Mouse (Mus musculus) midbrain, embryonic 11.5 days (tissue): ENCODE measurements at regions not wholly inside any gene's neighbourhood (a gene's known extent, or its start where the extent isn't known, plus 50 kb on each side); places are given as distances from the start of the nearest gene placed in this dataset.
"Not testable (repeated sequence)": the region's sequence is repeated elsewhere in the genome, so short reads cannot be mapped to it uniquely, and the experiment has no call there.

Source experiments
- ATAC-seq: fragments of 200-750 bp; cut with Nextera tagmentation; 2 replicates; pipeline ENCODE4 v1.8.0; 2017; ENCODE audit warnings: moderate TSS enrichment, moderate library complexity; ENCODE audit not compliant: low FRiP score
- DNase-seq: peaks from one replicate; pipeline ENCODE4 v3.0.0; 2015; ENCODE audit warnings: low spot score; ENCODE audit errors: missing footprints
- H3K27ac ChIP-seq: fragments of 300-500 bp; sonication (generic); 2 replicates; pipeline ENCODE4 v1.5.1; 2014; ENCODE audit warnings: low read depth, low read length
- H3K27me3 ChIP-seq: fragments of 300-500 bp; sonication (generic); 2 replicates; pipeline ENCODE4 v1.6.1; 2014; ENCODE audit warnings: mild to moderate bottlenecking, low read length, moderate library complexity, mixed read lengths; ENCODE audit not compliant: control insufficient read depth, insufficient read depth
- H3K36me3 ChIP-seq: fragments of 300-500 bp; sonication (generic); 2 replicates; pipeline ENCODE4 v1.6.1; 2014; ENCODE audit warnings: mild to moderate bottlenecking, low read length, moderate library complexity, mixed read lengths; ENCODE audit not compliant: control insufficient read depth, insufficient read depth
- H3K4me1 ChIP-seq: fragments of 300-500 bp; sonication (generic); 2 replicates; pipeline ENCODE4 v1.6.1; 2014; ENCODE audit warnings: low read length; ENCODE audit not compliant: control insufficient read depth, insufficient read depth
- H3K4me2 ChIP-seq: fragments of 300-500 bp; sonication (generic); 2 replicates; pipeline ENCODE4 v1.6.1; 2014; ENCODE audit warnings: mild to moderate bottlenecking, moderate library complexity
- H3K4me3 ChIP-seq: fragments of 300-500 bp; sonication (generic); 2 replicates; pipeline ENCODE4 v1.5.1; 2014; ENCODE audit warnings: low read depth, low read length
- H3K9ac ChIP-seq: fragments of 300-500 bp; sonication (generic); 2 replicates; pipeline ENCODE4 v1.6.1; 2014; ENCODE audit warnings: low read length
- H3K9me3 ChIP-seq: fragments of 300-500 bp; sonication (generic); 2 replicates; pipeline ENCODE4 v1.6.1; 2016; ENCODE audit warnings: low read length; ENCODE audit not compliant: control insufficient read depth
- WGBS: fragments of 180-500 bp; shearing (Covaris S2); extraction: QIAGEN DNeasy Blood & Tissue Kit; methylation state at CpG from one replicate; pipeline ENCODE4 v1.1.7; 2014; 5-methylcytosine and 5-hydroxymethylcytosine counted together

DNA sequence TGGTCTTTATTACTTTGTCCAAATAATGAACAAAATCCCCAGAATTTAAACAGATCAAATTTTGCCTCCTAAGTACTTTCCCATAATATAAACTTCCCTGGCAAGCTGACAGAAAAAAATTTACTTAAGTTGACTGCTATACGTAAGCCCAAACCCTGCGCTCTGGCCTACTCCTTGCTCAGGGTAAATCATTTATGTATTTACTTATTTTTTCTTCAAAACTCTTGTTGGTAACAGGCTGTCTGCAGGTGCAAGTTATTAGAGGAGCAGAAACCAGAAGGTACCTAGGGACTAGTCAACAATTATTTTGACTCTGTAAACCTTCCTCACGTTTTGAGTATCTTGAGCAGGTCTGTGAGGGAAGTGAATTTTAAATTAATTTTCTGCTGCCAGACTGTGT is 2615.7 kb downstream of the Poteg start:
- ATAC-seq (no peak), DNase-seq (no peak)
- H3K4me1 ChIP-seq: no peaks in the 10 kb centered on the region
- H3K36me3 ChIP-seq: no peaks in the 10 kb centered on the region
- no peak overlapping the region for H3K9ac ChIP-seq
- no peak overlapping the region for H3K27ac ChIP-seq
- H3K4me3 ChIP-seq: no peak overlapping the region
- H3K27me3 ChIP-seq: no peaks in the 10 kb centered on the region
- H3K9me3 ChIP-seq: no peaks in the 10 kb centered on the region
- 95% methylated on average over 3 of the region's 3 CpGs for WGBS
- no peak overlapping the region for H3K4me2 ChIP-seq

GRCm38 (mm10) chr8:30077726-30078125 is 2630.3 kb downstream of the Poteg start:
- no peak overlapping the region for H3K4me3 ChIP-seq
- no peaks in the 10 kb centered on the region for H3K27me3 ChIP-seq
- H3K27ac ChIP-seq: no peak overlapping the region
- no peaks in the 10 kb centered on the region for H3K36me3 ChIP-seq
- no peak overlapping the region for H3K9ac ChIP-seq
- no peaks in the 10 kb centered on the region for H3K9me3 ChIP-seq
- ATAC-seq (no peak), DNase-seq (no peak)
- no peaks in the 10 kb centered on the region for H3K4me1 ChIP-seq
- no peak overlapping the region for H3K4me2 ChIP-seq

- Histone ChIP-seq H3K9ac (no peak overlapping the region), H3K4me2 (no peak overlapping the region), H3K4me3 (no peak overlapping the region), H3K27ac (no peak overlapping the region), H3K36me3 (no peaks in the 10 kb centered on the region), H3K27me3 (no peaks in the 10 kb centered on the region), H3K9me3 (no peaks in the 10 kb centered on the region), H3K4me1 (no peaks in the 10 kb centered on the region)
- 80% methylated on average over 3 of the region's 3 CpGs for WGBS
- ATAC-seq (no peak), DNase-seq (no peak)
These were observed 2680.3 kb downstream of the Poteg start for GRCm38 (mm10) chr8:30127766-30128165.

DNA sequence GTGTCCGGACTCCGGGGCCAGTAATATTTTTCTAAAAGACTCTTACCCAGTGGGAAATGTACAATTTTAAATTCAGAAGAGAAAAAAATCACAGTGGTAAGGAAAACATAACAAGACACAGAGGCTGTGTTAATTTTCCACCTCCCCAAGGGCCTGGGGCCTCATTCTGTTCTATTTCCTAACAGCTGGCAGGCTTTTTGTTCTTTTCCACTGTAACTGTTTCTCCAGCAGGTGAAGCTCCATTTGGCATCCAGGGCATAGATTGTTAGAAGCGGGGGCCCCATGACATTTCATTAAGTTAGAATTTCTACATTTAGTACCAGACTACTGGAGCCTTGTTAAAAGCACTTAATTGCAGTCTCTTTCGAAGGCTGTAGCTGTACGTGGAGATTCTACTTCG is 2687.5 kb downstream of the Poteg start:
- no peaks in the 10 kb centered on the region for H3K9me3 ChIP-seq
- H3K36me3 ChIP-seq: no peaks in the 10 kb centered on the region
- no peak overlapping the region for H3K4me3 ChIP-seq
- ATAC-seq: no peak
- H3K9ac ChIP-seq: no peak overlapping the region
- no peaks in the 10 kb centered on the region for H3K27me3 ChIP-seq
- H3K4me2 ChIP-seq: no peak overlapping the region
- H3K4me1 ChIP-seq: no peaks in the 10 kb centered on the region
- H3K27ac ChIP-seq: no peak overlapping the region
- 85% methylated on average over 6 of the region's 6 CpGs for WGBS
- no peak for DNase-seq

DNA sequence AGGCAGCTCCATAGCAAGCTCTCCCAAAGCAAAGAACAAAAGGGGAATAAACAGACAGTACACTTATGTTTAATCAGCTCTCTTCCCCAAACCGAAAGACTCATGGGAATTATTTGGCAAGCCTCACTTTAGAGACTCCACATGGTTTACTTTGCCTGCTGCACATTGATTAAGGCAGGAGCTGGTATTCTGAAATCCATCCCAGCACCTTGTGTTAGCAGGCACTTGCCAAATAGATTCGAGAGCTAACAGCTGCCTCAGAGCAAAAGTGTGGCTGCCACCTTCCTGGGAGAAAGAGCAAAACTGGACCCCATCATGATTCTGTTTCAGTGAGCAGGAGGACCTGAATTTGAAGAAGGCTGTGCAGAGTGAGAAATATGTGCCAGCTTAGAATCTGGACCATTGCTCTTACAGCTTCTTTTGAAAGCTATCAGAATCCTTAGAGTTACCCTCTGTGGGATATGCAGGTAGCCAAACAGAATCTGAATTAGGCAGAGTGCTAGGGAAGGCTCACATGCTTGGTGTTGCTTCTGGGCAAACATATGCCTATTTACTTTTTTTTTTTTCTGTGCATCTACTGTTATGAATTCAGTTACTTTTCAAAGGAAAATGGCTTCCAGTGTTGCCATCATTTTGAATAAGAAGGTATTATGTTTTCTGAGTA is 2703.8 kb downstream of the Poteg start:
- Histone ChIP-seq H3K9me3 (no peaks in the 10 kb centered on the region), H3K27ac (no peak overlapping the region), H3K9ac (no peak overlapping the region), H3K36me3 (no peaks in the 10 kb centered on the region), H3K4me1 (no peaks in the 10 kb centered on the region), H3K4me2 (no peak overlapping the region), H3K27me3 (no peaks in the 10 kb centered on the region), H3K4me3 (no peak overlapping the region)
- DNase-seq (no peak), ATAC-seq (no peak)
- WGBS: 80% methylated on average over 2 of the region's 2 CpGs

DNA sequence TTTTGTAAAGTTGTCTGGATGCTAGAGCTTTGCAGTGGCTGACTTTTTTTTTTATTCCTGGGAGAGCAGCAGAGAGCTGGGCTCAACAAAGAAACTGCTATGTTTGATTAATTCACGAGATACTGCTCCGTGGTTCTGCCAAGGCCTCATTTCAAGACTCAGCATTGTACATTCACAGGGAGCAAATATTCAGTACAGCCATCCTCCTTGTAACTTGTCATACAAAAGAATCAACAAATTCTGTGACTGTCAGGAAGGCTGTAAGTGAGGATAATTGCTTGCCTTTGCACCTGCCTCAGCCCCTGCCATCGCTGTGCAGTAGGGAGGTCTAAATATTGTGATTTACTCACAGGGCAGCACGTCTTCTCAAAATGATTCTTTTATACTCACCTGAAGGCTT is 2705.5 kb downstream of the Poteg start:
- ATAC-seq (no peak), DNase-seq (no peak)
- Histone ChIP-seq H3K9ac (no peak overlapping the region), H3K27me3 (no peaks in the 10 kb centered on the region), H3K27ac (no peak overlapping the region), H3K4me3 (no peak overlapping the region), H3K36me3 (no peaks in the 10 kb centered on the region), H3K4me1 (no peaks in the 10 kb centered on the region), H3K4me2 (no peak overlapping the region), H3K9me3 (no peaks in the 10 kb centered on the region)
- WGBS: 79% methylated on average over 4 of the region's 4 CpGs

- no peak for ATAC-seq
- Histone ChIP-seq H3K4me2 (no peak overlapping the region), H3K9ac (no peak overlapping the region), H3K9me3 (no peaks in the 10 kb centered on the region), H3K4me3 (no peak overlapping the region), H3K4me1 (no peaks in the 10 kb centered on the region), H3K36me3 (no peaks in the 10 kb centered on the region), H3K27me3 (no peaks in the 10 kb centered on the region), H3K27ac (no peak overlapping the region)
- no peak for DNase-seq
- 62% methylated on average over 1 of the region's 1 CpGs for WGBS
These were observed 2724.4 kb downstream of the Poteg start for GRCm38 (mm10) chr8:30171881-30172280.

GRCm38 (mm10) chr8:30202746-30203145 is 2755.3 kb downstream of the Poteg start:
- not testable (repeated sequence) for H3K9me3 ChIP-seq, H3K36me3 ChIP-seq, ATAC-seq, H3K27ac ChIP-seq, H3K27me3 ChIP-seq, H3K4me1 ChIP-seq, DNase-seq, H3K9ac ChIP-seq, H3K4me3 ChIP-seq, H3K4me2 ChIP-seq

- H3K9me3 ChIP-seq: no peaks in the 10 kb centered on the region
- no peak overlapping the region for H3K4me2 ChIP-seq
- DNase-seq (no peak), ATAC-seq (no peak)
- H3K4me1 ChIP-seq: no peaks in the 10 kb centered on the region
- H3K27me3 ChIP-seq: no peaks in the 10 kb centered on the region
- no peak overlapping the region for H3K27ac ChIP-seq
- H3K9ac ChIP-seq: no peak overlapping the region
- 80% methylated on average over 5 of the region's 5 CpGs for WGBS
- no peak overlapping the region for H3K4me3 ChIP-seq
- H3K36me3 ChIP-seq: no peaks in the 10 kb centered on the region
These were observed 2779.9 kb downstream of the Poteg start for GRCm38 (mm10) chr8:30227354-30227753.

GRCm38 (mm10) chr8:30233266-30233665 is 2785.8 kb downstream of the Poteg start:
- no peak overlapping the region for H3K9ac ChIP-seq
- no peaks in the 10 kb centered on the region for H3K9me3 ChIP-seq
- ATAC-seq: no peak
- H3K4me2 ChIP-seq: no peak overlapping the region
- WGBS: 76% methylated on average over 1 of the region's 1 CpGs
- no peak overlapping the region for H3K4me3 ChIP-seq
- no peak overlapping the region for H3K27ac ChIP-seq
- H3K4me1 ChIP-seq: no peaks in the 10 kb centered on the region
- no peaks in the 10 kb centered on the region for H3K36me3 ChIP-seq
- DNase-seq: no peak
- no peaks in the 10 kb centered on the region for H3K27me3 ChIP-seq
